Mouse (Mus musculus) monocyte, adult 59 days (primary cell): Measurements from ENCODE around the gene Glcci1. TPM values are rescaled to one million over a fixed set of nuclear protein-coding genes. Genes with fewer than 3 reads are reported as not detected.

ENCODE experiments used
- total RNA-seq, 2 experiments: library from RNA; stranded (reverse); gene quantifications; one replicate each; pipeline ENCODE4 v1.2.4; 2023

The Glcci1 gene
- 10 to 100 TPM in 1 of 2 experiments, 1 to 10 TPM in 1; 8.1 to 12.4 TPM for total RNA-seq

GRCm38 (mm10) chr6:8509551-8509950 lies at the start of gene Glcci1:
Gene Glcci1 (plus strand): TSS chr6:8509600.

